Mouse (Mus musculus): ENCODE results near the gene Mrpl54.

The Mrpl54 gene

GRCm38 (mm10) chr10:81266211-81267105 is at the start of gene Mrpl54, which contains the start of gene Apba3:
Gene Mrpl54 (minus strand): TSS chr10:81266934.
Gene Apba3 (plus strand): TSS chr10:81266960.
- peak; percentile 93 to 95 for DNase-seq (ENCODE audit: low spot score in 2 of 2)

GRCm38 (mm10) chr10:81315587-81315986 is 48.9 kb upstream of the Mrpl54 start:
- DNase-seq (ENCODE audit: low spot score in 2 of 2), result no peak

GRCm38 (mm10) chr10:81314201-81314600 is 47.5 kb upstream of the Mrpl54 start:
- DNase-seq (ENCODE audit: low spot score in 2 of 2), result no peak

GRCm38 (mm10) chr10:81313581-81313980 is 46.8 kb upstream of the Mrpl54 start:
- DNase-seq (ENCODE audit: low spot score in 2 of 2), result no peak

- no peak for DNase-seq (ENCODE audit: low spot score in 2 of 2)
Observed at GRCm38 (mm10) chr10:81309571-81309970, 42.8 kb upstream of the Mrpl54 start.

- DNase-seq (ENCODE audit: low spot score in 2 of 2), result no peak
Observed at GRCm38 (mm10) chr10:81306837-81307682, 40.3 kb upstream of the Mrpl54 start.

GRCm38 (mm10) chr10:81306173-81306668 is 39.5 kb upstream of the Mrpl54 start:
- DNase-seq (ENCODE audit: low spot score in 2 of 2), result no peak

- DNase-seq (ENCODE audit: low spot score in 2 of 2), result no peak
Observed at GRCm38 (mm10) chr10:81305663-81306062, 38.9 kb upstream of the Mrpl54 start.

GRCm38 (mm10) chr10:81304597-81305238 is 38.0 kb upstream of the Mrpl54 start:
- DNase-seq (ENCODE audit: low spot score in 2 of 2), result no peak

GRCm38 (mm10) chr10:81303761-81304160 is 37.0 kb upstream of the Mrpl54 start:
- no peak for DNase-seq (ENCODE audit: low spot score in 2 of 2)

- DNase-seq (ENCODE audit: low spot score in 2 of 2), result no peak
Observed at GRCm38 (mm10) chr10:81303258-81303657, 36.5 kb upstream of the Mrpl54 start.

- peak in 1 of 2 experiments; percentile 63 for DNase-seq (ENCODE audit: low spot score in 2 of 2)
Observed at GRCm38 (mm10) chr10:81302781-81303218, 36.1 kb upstream of the Mrpl54 start.

- DNase-seq (ENCODE audit: low spot score in 2 of 2), result no peak
Observed at GRCm38 (mm10) chr10:81302288-81302687, 35.6 kb upstream of the Mrpl54 start.

- DNase-seq (ENCODE audit: low spot score in 2 of 2), result no peak
Observed at GRCm38 (mm10) chr10:81301321-81301720, 34.6 kb upstream of the Mrpl54 start.

GRCm38 (mm10) chr10:81300352-81300907 is 33.7 kb upstream of the Mrpl54 start:
- no peak for DNase-seq (ENCODE audit: low spot score in 2 of 2)

GRCm38 (mm10) chr10:81299585-81300351 is 33.0 kb upstream of the Mrpl54 start:
- DNase-seq (ENCODE audit: low spot score in 2 of 2), result no peak

GRCm38 (mm10) chr10:81298369-81299100 is 31.8 kb upstream of the Mrpl54 start:
- DNase-seq (ENCODE audit: low spot score in 2 of 2), result no peak

GRCm38 (mm10) chr10:81297845-81298244 is 31.1 kb upstream of the Mrpl54 start:
- no peak for DNase-seq (ENCODE audit: low spot score in 2 of 2)

GRCm38 (mm10) chr10:81297246-81297645 is 30.5 kb upstream of the Mrpl54 start:
- no peak for DNase-seq (ENCODE audit: low spot score in 2 of 2)

- no peak for DNase-seq (ENCODE audit: low spot score in 2 of 2)
Observed at GRCm38 (mm10) chr10:81295185-81295584, 28.5 kb upstream of the Mrpl54 start.
